Mouse (Mus musculus) G1E (cell line): ENCODE measurements around the gene Rab31.

Source experiments
- CTCF ChIP-seq: IDR thresholded peaks from 2 replicates; pipeline ENCODE4 v1.5.1; 2012; ENCODE audit warnings: low read depth, low read length, inconsistent platforms, mixed read lengths
- GATA1 ChIP-seq: IDR thresholded peaks from 2 replicates; pipeline ENCODE4 v1.6.1; 2012; ENCODE audit warnings: borderline replicate concordance, low read length, inconsistent platforms, mixed read lengths
- TAL1 ChIP-seq: conservative IDR thresholded peaks from 2 replicates; pipeline ENCODE4 v1.6.1; 2012; ENCODE audit warnings: low read depth, low read length, inconsistent platforms, mixed read lengths

DNA sequence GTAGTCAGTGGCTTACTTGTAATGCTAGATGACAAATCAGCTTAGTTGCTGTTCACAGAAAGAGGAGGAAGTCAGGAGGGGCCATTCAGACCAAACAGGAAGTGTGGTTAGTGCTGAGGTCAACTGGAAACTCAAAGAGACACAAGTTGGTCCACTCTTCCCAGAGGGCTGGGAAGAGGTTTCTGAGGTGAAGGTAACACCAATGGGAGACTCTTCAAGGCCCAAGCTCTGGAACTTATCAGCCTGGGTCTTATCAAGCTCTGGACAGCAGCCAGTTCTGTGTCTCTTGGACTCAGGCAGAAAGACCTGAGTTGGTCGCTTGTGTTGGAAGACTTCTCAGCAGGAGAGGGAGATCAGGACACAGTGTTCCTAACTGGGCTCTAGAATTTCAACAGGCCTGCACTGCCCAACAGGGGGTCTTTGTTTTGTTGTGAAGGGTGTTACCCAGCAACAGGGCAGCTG is 97.8 kb downstream of the Rab31 start:
- TF ChIP-seq TAL1, result no peak
- TF ChIP-seq CTCF, result no peak
- no peak for TF ChIP-seq GATA1
